Comparison of ENCODE assay signal across 12 mouse cellular contexts in genomic region chr11:59759626-59760025, GRCm38 (mm10). TPM values are rescaled to one million over a fixed set of nuclear protein-coding genes. Genes with fewer than 3 reads are reported as not detected.
DNase-seq lines count a peak whose midpoint lies in the region; ATAC-seq and TF ChIP-seq lines count a peak whose summit lies in the region.
"Had no signal": no experiment of that assay in that cellular context is flagged by ENCODE, and none has a peak within 500 bp of the region (broad histone marks: within the 10 kb centered on the region; RNA-seq: fewer than 3 reads in every experiment).

No protein-coding gene starts in this region.

- no peak for TF ChIP-seq POLR2A in olfactory bulb, adult 2 months (IDR thresholded peaks at IDR 0.05; ENCODE audit: insufficient read depth, low read depth, low read length)

- H3K27ac ChIP-seq in forebrain, postnatal 0 days (ENCODE audit: low read depth, low read length), result peak overlapping the region; percentile 5; the same call in 1 of the 2 replicates
- H3K27ac ChIP-seq in forebrain, embryonic 13.5 days, result no peak overlapping the region
- peak overlapping the region; percentile 61 for H3K27ac ChIP-seq in heart, postnatal 0 days (ENCODE audit: low read depth)
- peak overlapping the region; percentile 83 for H3K27ac ChIP-seq in olfactory bulb, adult 2 months (ENCODE audit: insufficient read depth, low read depth, low read length)
- H3K27ac ChIP-seq: kidney, embryonic 15.5 days; neural tube, embryonic 12.5 days had no signal

- no peak for DNase-seq in forebrain, postnatal 0 days
- no peak for DNase-seq in heart, postnatal 0 days (ENCODE audit: low spot score)
- DNase-seq in heart, adult 11 months, result no peak
- DNase-seq in layer of hippocampus, adult 18-20 months (ENCODE audit: low spot score in 2 of 2), result no peak

- no peak for ATAC-seq in forebrain, postnatal 0 days
- no peak for ATAC-seq in forebrain, embryonic 13.5 days
- ATAC-seq in heart, postnatal 0 days (ENCODE audit: insufficient read depth, low read depth), result 0 out of 2 replicates have a peak, but pooled peaks have one; percentile 4
- no peak for ATAC-seq in megakaryocyte, adult 5-6 weeks (ENCODE audit: poor library complexity, severe bottlenecking)
- ATAC-seq: lung, postnatal 0 days had no signal

- TF ChIP-seq CTCF in forebrain, postnatal 0 days (IDR thresholded peaks at IDR 0.05; ENCODE audit: low read depth), result no peak
- TF ChIP-seq CTCF in heart, postnatal 0 days (IDR thresholded peaks at IDR 0.05; ENCODE audit: low read depth), result no peak
- TF ChIP-seq CTCF in olfactory bulb, adult 2 months (IDR thresholded peaks at IDR 0.05; ENCODE audit: insufficient read depth, low read depth, low read length), result no peak

- H3K27me3 ChIP-seq in forebrain, postnatal 0 days (ENCODE audit: insufficient read depth, low read length), result no peaks in the 10 kb centered on the region
- H3K27me3 ChIP-seq in forebrain, embryonic 13.5 days, result no peaks in the 10 kb centered on the region
- H3K27me3 ChIP-seq in heart, postnatal 0 days (ENCODE audit: control insufficient read depth, insufficient read depth, low read length), result no peaks in the 10 kb centered on the region
- H3K27me3 ChIP-seq in megakaryocyte, embryonic 14.5 days (replicated peaks), result no peaks in the 10 kb centered on the region
- H3K27me3 ChIP-seq: kidney, embryonic 15.5 days; neural tube, embryonic 12.5 days had no signal

- no peak for TF ChIP-seq EP300 in heart, postnatal 0 days (IDR thresholded peaks at IDR 0.05; ENCODE audit: low read depth)

- no peak overlapping the region for H3K4me3 ChIP-seq in forebrain, postnatal 0 days (ENCODE audit: low read depth, low read length)
- H3K4me3 ChIP-seq in forebrain, embryonic 13.5 days, result no peak overlapping the region
- H3K4me3 ChIP-seq in heart, postnatal 0 days (ENCODE audit: low read depth, low read length), result no peak overlapping the region
- H3K4me3 ChIP-seq in megakaryocyte, embryonic 14.5 days (replicated peaks), result peak overlapping the region; percentile 76
- no peak overlapping the region for H3K4me3 ChIP-seq in olfactory bulb, adult 2 months (ENCODE audit: insufficient read depth, low read depth, low read length)
- H3K4me3 ChIP-seq: kidney, embryonic 15.5 days; neural tube, embryonic 12.5 days had no signal

- no peak overlapping the region for H3K9ac ChIP-seq in forebrain, postnatal 0 days
- no peak overlapping the region for H3K9ac ChIP-seq in forebrain, embryonic 13.5 days
- H3K9ac ChIP-seq in heart, postnatal 0 days (replicated peaks; ENCODE audit: low read depth, low read length), result no peak overlapping the region
- H3K9ac ChIP-seq: kidney, embryonic 15.5 days; neural tube, embryonic 12.5 days had no signal

- H3K4me1 ChIP-seq in forebrain, postnatal 0 days (ENCODE audit: insufficient read depth), result no peaks in the 10 kb centered on the region
- H3K4me1 ChIP-seq in forebrain, embryonic 13.5 days, result no peaks in the 10 kb centered on the region
- peaks cover 24% of the 10 kb centered on the region for H3K4me1 ChIP-seq in heart, postnatal 0 days (ENCODE audit: control insufficient read depth, insufficient read depth)
- H3K4me1 ChIP-seq in megakaryocyte, embryonic 14.5 days, result peaks cover 88% of the 10 kb centered on the region
- peaks cover 34% of the 10 kb centered on the region for H3K4me1 ChIP-seq in olfactory bulb, adult 2 months (ENCODE audit: control insufficient read depth, insufficient read depth, low read length)
- H3K4me1 ChIP-seq: kidney, embryonic 15.5 days; neural tube, embryonic 12.5 days had no signal

- WGBS in forebrain, postnatal 0 days, result 92% methylated on average over 2 of the region's 2 CpGs
- WGBS in forebrain, embryonic 13.5 days, result 85% methylated on average over 2 of the region's 2 CpGs
- 68% methylated on average over 2 of the region's 2 CpGs for WGBS in heart, postnatal 0 days
- WGBS in olfactory bulb, adult 2 months, result 63% methylated on average over 2 of the region's 2 CpGs

- no peaks in the 10 kb centered on the region for H3K9me3 ChIP-seq in forebrain, postnatal 0 days (ENCODE audit: low read length)
- H3K9me3 ChIP-seq in forebrain, embryonic 13.5 days (replicated peaks), result no peaks in the 10 kb centered on the region
- H3K9me3 ChIP-seq in heart, postnatal 0 days (replicated peaks; ENCODE audit: control insufficient read depth, low read length), result no peaks in the 10 kb centered on the region
- no peaks in the 10 kb centered on the region for H3K9me3 ChIP-seq in megakaryocyte, embryonic 14.5 days
- H3K9me3 ChIP-seq: kidney, embryonic 15.5 days; neural tube, embryonic 12.5 days had no signal

- H3K36me3 ChIP-seq in forebrain, postnatal 0 days (ENCODE audit: insufficient read depth), result peaks cover 87% of the 10 kb centered on the region
- H3K36me3 ChIP-seq in forebrain, embryonic 13.5 days (ENCODE audit: poor library complexity, severe bottlenecking), result peaks cover 95% of the 10 kb centered on the region
- H3K36me3 ChIP-seq in heart, postnatal 0 days (replicated peaks; ENCODE audit: control insufficient read depth, insufficient read depth, low read length), result peaks cover 94% of the 10 kb centered on the region
- peaks cover 99% of the 10 kb centered on the region for H3K36me3 ChIP-seq in megakaryocyte, embryonic 14.5 days (replicated peaks; ENCODE audit: low read length)

- H3K4me2 ChIP-seq in forebrain, postnatal 0 days (ENCODE audit: low read depth), result no peak overlapping the region
- H3K4me2 ChIP-seq in forebrain, embryonic 13.5 days, result no peak overlapping the region
- H3K4me2 ChIP-seq in heart, postnatal 0 days (ENCODE audit: low read depth, low read length), result no peak overlapping the region
- H3K4me2 ChIP-seq: kidney, embryonic 15.5 days; midbrain, embryonic 11.5 days; neural tube, embryonic 12.5 days had no signal

RNA-seq across cellular contexts. Expression of gene Pld6, which starts 27.8 kb away (rescaled TPM):
- 0.92 and 6.0 TPM in 2 replicates for total RNA-seq in forebrain, postnatal 0 days (2014; rRNA removed)
- 6.8 and 12.1 TPM in 2 replicates for polyA plus RNA-seq in forebrain, postnatal 0 days (2015; fragmentation: Nextera tagmentation; extraction: Ambion mirVana)
- 1.3 and 2.2 TPM in 2 replicates for polyA plus RNA-seq in forebrain, embryonic 13.5 days (2015; fragmentation: Nextera tagmentation; extraction: Ambion mirVana)
- not detected in 2 replicates for total RNA-seq in heart, postnatal 0 days (2014; rRNA removed; ENCODE audit: low replicate concordance)
- 3.3 and 3.4 TPM in 2 replicates for polyA plus RNA-seq in heart, postnatal 0 days (2015; fragmentation: Nextera tagmentation; extraction: Ambion mirVana)
- 0.43 TPM in 1 of 2 replicates, not detected in the other for polyA plus RNA-seq in megakaryocyte, embryonic 14.5 days (2012; ENCODE audit: insufficient read depth, low replicate concordance)
- total RNA-seq in megakaryocyte, adult 5-6 weeks (2015), result not detected in 2 replicates
- not detected in 2 replicates for total RNA-seq in megakaryocyte, adult 5-6 weeks (2017)
- not detected in 2 replicates for polyA plus RNA-seq in olfactory bulb, adult 2 months (2012; ENCODE audit: insufficient read depth, insufficient read length, low replicate concordance, missing spikeins)
- total RNA-seq in layer of hippocampus, adult 18-20 months (2021), result under 1 TPM; 0.35 to 0.61 TPM

RNA-seq across cellular contexts. Expression of gene Flcn, which starts 50.2 kb away (rescaled TPM):
- 33.7 and 36.9 TPM in 2 replicates for total RNA-seq in forebrain, postnatal 0 days (2014; rRNA removed)
- polyA plus RNA-seq in forebrain, postnatal 0 days (2015; fragmentation: Nextera tagmentation; extraction: Ambion mirVana), result 25.0 and 31.4 TPM in 2 replicates
- 32.2 and 39.6 TPM in 2 replicates for polyA plus RNA-seq in forebrain, embryonic 13.5 days (2015; fragmentation: Nextera tagmentation; extraction: Ambion mirVana)
- 38.2 and 46.9 TPM in 2 replicates for total RNA-seq in heart, postnatal 0 days (2014; rRNA removed; ENCODE audit: low replicate concordance)
- polyA plus RNA-seq in heart, postnatal 0 days (2015; fragmentation: Nextera tagmentation; extraction: Ambion mirVana), result 43.0 and 43.3 TPM in 2 replicates
- polyA plus RNA-seq in megakaryocyte, embryonic 14.5 days (2012; ENCODE audit: insufficient read depth, low replicate concordance), result 12.2 and 19.0 TPM in 2 replicates
- total RNA-seq in megakaryocyte, adult 5-6 weeks (2015), result 11.3 and 11.4 TPM in 2 replicates
- total RNA-seq in megakaryocyte, adult 5-6 weeks (2017), result 19.9 and 25.3 TPM in 2 replicates
- polyA plus RNA-seq in olfactory bulb, adult 2 months (2012; ENCODE audit: insufficient read depth, insufficient read length, low replicate concordance, missing spikeins), result not detected in 2 replicates
- total RNA-seq in layer of hippocampus, adult 18-20 months (2021), result 10 to 100 TPM; 51.5 to 51.8 TPM

Comparison
In these comparisons a context has a peak if more than half of its experiments do, and no peak if none do; other contexts are left out.
1. RNA of gene Flcn, which starts 50.2 kb away (polyA plus RNA-seq): 43.0 to 43.3 TPM in heart, postnatal 0 days, 32.2 to 39.6 TPM in forebrain, embryonic 13.5 days, 25.0 to 31.4 TPM in forebrain, postnatal 0 days and 12.2 to 19.0 TPM in megakaryocyte, embryonic 14.5 days; not detected in olfactory bulb, adult 2 months; every median in the first group is over 10 times any median in the second.